Mouse (Mus musculus): ENCODE results near the gene Ctsd. TPM values are rescaled to one million over a fixed set of nuclear protein-coding genes. Genes with fewer than 3 reads are reported as not detected.

The Ctsd gene
- polyA plus RNA-seq, 1 experiment from 2014 or later = 135 TPM

- no peak for DNase-seq (ENCODE audit: extremely low spot score, low spot score)
- 100% methylated on average over 1 of the region's 1 CpGs for WGBS
- no peak overlapping the region for H3K4me3 ChIP-seq
- H3K9me3 ChIP-seq = no peaks in the 10 kb centered on the region
- H3K27ac ChIP-seq = 0 out of 2 replicates have a peak overlapping the region, but pooled peaks have one; percentile 2
- H3K27me3 ChIP-seq (ENCODE audit: poor library complexity, severe bottlenecking) = peaks cover 54% of the 10 kb centered on the region
- H3K36me3 ChIP-seq (replicated peaks) = no peaks in the 10 kb centered on the region
- peaks cover 44% of the 10 kb centered on the region for H3K4me1 ChIP-seq
Observed at GRCm38 (mm10) chr7:142396611-142397010, 8.8 kb upstream of the Ctsd start.

- peaks cover 35% of the 10 kb centered on the region for H3K4me1 ChIP-seq
- 88% methylated on average over 4 of the region's 4 CpGs for WGBS
- H3K36me3 ChIP-seq (replicated peaks) = no peaks in the 10 kb centered on the region
Observed at GRCm38 (mm10) chr7:142395472-142395871, 7.6 kb upstream of the Ctsd start.

GRCm38 (mm10) chr7:142394261-142395190 is 6.7 kb upstream of the Ctsd start:
- no peak for DNase-seq (ENCODE audit: extremely low spot score, low spot score)
- H3K4me1 ChIP-seq = peaks cover 26% of the 10 kb centered on the region
- H3K4me3 ChIP-seq = no peak overlapping the region
- H3K36me3 ChIP-seq (replicated peaks) = no peaks in the 10 kb centered on the region
- H3K27me3 ChIP-seq (ENCODE audit: poor library complexity, severe bottlenecking) = peaks cover 46% of the 10 kb centered on the region
- no peak overlapping the region for H3K27ac ChIP-seq
- 72% methylated on average over 6 of the region's 6 CpGs for WGBS
- H3K9me3 ChIP-seq = no peaks in the 10 kb centered on the region

More at GRCm38 (mm10) chr7:142395472-142395871, 7.6 kb upstream of the Ctsd start:
- Histone ChIP-seq H3K27me3 (ENCODE audit: poor library complexity, severe bottlenecking) (peaks cover 54% of the 10 kb centered on the region), H3K27ac (no peak overlapping the region), H3K9me3 (no peaks in the 10 kb centered on the region), H3K4me3 (no peak overlapping the region)
- no peak for DNase-seq (ENCODE audit: extremely low spot score, low spot score)

- 31% methylated on average over 4 of the region's 4 CpGs for WGBS
- no peaks in the 10 kb centered on the region for H3K36me3 ChIP-seq (replicated peaks)
- peaks cover 25% of the 10 kb centered on the region for H3K4me1 ChIP-seq
- H3K4me3 ChIP-seq = no peak overlapping the region
- H3K27ac ChIP-seq = peak overlapping the region; percentile 40; the same call in 1 of the 2 replicates
- no peaks in the 10 kb centered on the region for H3K9me3 ChIP-seq
- DNase-seq (ENCODE audit: extremely low spot score, low spot score) = no peak
- H3K27me3 ChIP-seq (ENCODE audit: poor library complexity, severe bottlenecking) = peaks cover 33% of the 10 kb centered on the region
Observed at GRCm38 (mm10) chr7:142393191-142393590, 5.4 kb upstream of the Ctsd start.

- Histone ChIP-seq H3K4me3 (no peak overlapping the region), H3K27ac (no peak overlapping the region), H3K4me1 (peaks cover 33% of the 10 kb centered on the region), H3K36me3 (replicated peaks) (no peaks in the 10 kb centered on the region), H3K9me3 (no peaks in the 10 kb centered on the region), H3K27me3 (ENCODE audit: poor library complexity, severe bottlenecking) (peaks cover 17% of the 10 kb centered on the region)
- WGBS = 69% methylated on average over 4 of the region's 4 CpGs
- no peak for DNase-seq (ENCODE audit: extremely low spot score, low spot score)
Observed at GRCm38 (mm10) chr7:142391609-142392008, 3.8 kb upstream of the Ctsd start.

- Histone ChIP-seq H3K4me1 (peaks cover 38% of the 10 kb centered on the region), H3K36me3 (replicated peaks) (no peaks in the 10 kb centered on the region), H3K4me3 (no peak overlapping the region), H3K9me3 (no peaks in the 10 kb centered on the region), H3K27ac (no peak overlapping the region), H3K27me3 (ENCODE audit: poor library complexity, severe bottlenecking) (peaks cover 12% of the 10 kb centered on the region)
- WGBS = 86% methylated on average over 3 of the region's 3 CpGs
- no peak for DNase-seq (ENCODE audit: extremely low spot score, low spot score)
Observed at GRCm38 (mm10) chr7:142391108-142391507, 3.3 kb upstream of the Ctsd start.

- no peak for DNase-seq (ENCODE audit: extremely low spot score, low spot score)
- peaks cover 5% of the 10 kb centered on the region; the same call in 1 of the 2 replicates for H3K27me3 ChIP-seq (ENCODE audit: poor library complexity, severe bottlenecking)
- H3K36me3 ChIP-seq (replicated peaks) = peaks cover 8% of the 10 kb centered on the region
- H3K4me3 ChIP-seq = no peak overlapping the region
- peaks cover 46% of the 10 kb centered on the region for H3K4me1 ChIP-seq
- 86% methylated on average over 3 of the region's 3 CpGs for WGBS
- no peaks in the 10 kb centered on the region for H3K9me3 ChIP-seq
- H3K27ac ChIP-seq = no peak overlapping the region
Observed at GRCm38 (mm10) chr7:142389961-142390650, 2.3 kb upstream of the Ctsd start.

- Histone ChIP-seq H3K36me3 (replicated peaks) (peaks cover 21% of the 10 kb centered on the region), H3K4me1 (peaks cover 45% of the 10 kb centered on the region), H3K27ac (peak overlapping the region; percentile 88; the same call in 1 of the 2 replicates), H3K4me3 (no peak overlapping the region), H3K9me3 (no peaks in the 10 kb centered on the region), H3K27me3 (ENCODE audit: poor library complexity, severe bottlenecking) (no peaks in the 10 kb centered on the region)
- DNase-seq (ENCODE audit: extremely low spot score, low spot score) = no peak
- WGBS = 95% methylated on average over 2 of the region's 2 CpGs
Observed at GRCm38 (mm10) chr7:142388740-142389139, 902 bp upstream of the Ctsd start.

GRCm38 (mm10) chr7:142388198-142388597 is 360 bp upstream of the Ctsd start:
- Histone ChIP-seq H3K27ac (peak overlapping the region; percentile 88), H3K4me3 (peak overlapping the region; percentile 82), H3K9me3 (no peaks in the 10 kb centered on the region), H3K27me3 (ENCODE audit: poor library complexity, severe bottlenecking) (no peaks in the 10 kb centered on the region), H3K36me3 (replicated peaks) (peaks cover 27% of the 10 kb centered on the region), H3K4me1 (peaks cover 39% of the 10 kb centered on the region)
- WGBS = 93% methylated on average over 1 of the region's 1 CpGs
- no peak for DNase-seq (ENCODE audit: extremely low spot score, low spot score)

GRCm38 (mm10) chr7:142386621-142387201 is 1.1 kb downstream of the Ctsd start:
- Histone ChIP-seq H3K4me1 (peaks cover 30% of the 10 kb centered on the region), H3K27me3 (ENCODE audit: poor library complexity, severe bottlenecking) (no peaks in the 10 kb centered on the region), H3K9me3 (no peaks in the 10 kb centered on the region), H3K27ac (peak overlapping the region; percentile 88), H3K36me3 (replicated peaks) (peaks cover 42% of the 10 kb centered on the region), H3K4me3 (peak overlapping the region; percentile 82)
- WGBS = 71% methylated on average over 6 of the region's 6 CpGs
- no peak for DNase-seq (ENCODE audit: extremely low spot score, low spot score)

GRCm38 (mm10) chr7:142385742-142386403 is 2.0 kb downstream of the Ctsd start:
- peaks cover 30% of the 10 kb centered on the region for H3K4me1 ChIP-seq
- no peaks in the 10 kb centered on the region for H3K27me3 ChIP-seq (ENCODE audit: poor library complexity, severe bottlenecking)
- H3K36me3 ChIP-seq (replicated peaks) = peaks cover 50% of the 10 kb centered on the region
- H3K4me3 ChIP-seq = peak overlapping the region; percentile 82
- no peaks in the 10 kb centered on the region for H3K9me3 ChIP-seq
- no peak overlapping the region for H3K27ac ChIP-seq
- no peak for DNase-seq (ENCODE audit: extremely low spot score, low spot score)
- WGBS = 88% methylated on average over 3 of the region's 3 CpGs

- H3K27ac ChIP-seq = no peak overlapping the region
- no peaks in the 10 kb centered on the region for H3K9me3 ChIP-seq
- peaks cover 30% of the 10 kb centered on the region for H3K4me1 ChIP-seq
- no peak overlapping the region for H3K4me3 ChIP-seq
- peaks cover 66% of the 10 kb centered on the region for H3K36me3 ChIP-seq (replicated peaks)
- WGBS = 88% methylated on average over 10 of the region's 10 CpGs
- H3K27me3 ChIP-seq (ENCODE audit: poor library complexity, severe bottlenecking) = no peaks in the 10 kb centered on the region
- no peak for DNase-seq (ENCODE audit: extremely low spot score, low spot score)
Observed at GRCm38 (mm10) chr7:142384306-142384705, 3.5 kb downstream of the Ctsd start.
